Mouse (Mus musculus): ENCODE measurements around the gene Rps6kb2.
"Not testable (repeated sequence)": the region's sequence is repeated elsewhere in the genome, so short reads cannot be mapped to it uniquely, and the experiment has no call there.

Rps6kb2 gene

DNA sequence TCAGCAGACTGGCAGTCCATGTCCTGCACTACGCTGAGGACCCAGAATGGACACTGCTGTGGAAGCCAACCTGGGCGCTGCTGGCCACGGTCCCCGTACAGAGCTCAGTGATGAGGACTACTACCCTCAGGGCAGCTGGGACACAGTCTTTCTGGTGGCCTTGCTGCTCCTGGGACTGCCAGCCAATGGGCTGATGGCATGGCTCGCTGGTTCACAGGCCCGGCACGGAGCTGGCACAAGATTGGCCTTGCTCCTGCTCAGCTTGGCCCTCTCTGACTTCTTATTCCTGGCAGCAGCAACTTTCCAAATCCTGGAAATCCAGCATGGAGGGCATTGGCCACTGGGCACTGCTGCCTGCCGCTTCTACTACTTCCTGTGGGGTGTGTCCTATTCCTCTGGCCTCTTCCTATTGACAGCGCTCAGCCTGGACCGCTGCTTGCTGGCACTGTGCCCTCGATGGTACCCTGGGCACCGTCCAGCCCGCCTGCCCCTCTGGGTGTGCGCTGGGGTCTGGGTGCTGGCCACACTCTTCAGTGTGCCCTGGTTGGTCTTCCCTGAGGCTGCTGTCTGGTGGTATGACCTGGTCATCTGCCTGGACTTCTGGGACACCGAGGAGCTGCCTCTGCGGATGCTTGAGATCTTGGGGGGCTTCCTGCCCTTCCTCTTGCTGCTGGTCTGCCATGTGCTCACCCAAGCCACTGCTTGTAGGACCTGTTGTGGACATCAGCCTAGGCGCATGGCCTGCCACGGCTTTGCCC is 20.6 kb downstream of the Rps6kb2 start:
- no peak for ATAC-seq (ENCODE audit: low TSS enrichment)

DNA sequence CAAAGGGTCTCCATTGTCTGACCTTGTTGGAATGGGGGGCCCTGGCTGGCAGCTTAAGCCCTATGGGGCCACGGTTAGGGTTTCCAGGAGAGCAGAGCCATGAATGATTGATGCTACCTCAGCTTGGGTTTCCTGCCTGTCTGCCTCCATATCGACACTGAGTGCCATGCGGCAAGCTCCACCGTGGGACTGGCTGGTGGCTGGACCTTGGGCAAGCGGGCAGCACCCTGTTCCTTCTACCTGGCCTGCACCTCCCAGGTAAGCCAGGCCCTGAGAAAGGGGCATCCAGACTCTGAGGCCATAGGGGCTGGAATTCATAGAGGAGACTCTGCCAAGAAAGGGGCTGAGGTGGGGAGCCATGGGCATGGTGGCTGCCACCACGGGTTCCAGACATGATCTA is 23.0 kb downstream of the Rps6kb2 start:
- no peak for ATAC-seq (ENCODE audit: low TSS enrichment)

DNA sequence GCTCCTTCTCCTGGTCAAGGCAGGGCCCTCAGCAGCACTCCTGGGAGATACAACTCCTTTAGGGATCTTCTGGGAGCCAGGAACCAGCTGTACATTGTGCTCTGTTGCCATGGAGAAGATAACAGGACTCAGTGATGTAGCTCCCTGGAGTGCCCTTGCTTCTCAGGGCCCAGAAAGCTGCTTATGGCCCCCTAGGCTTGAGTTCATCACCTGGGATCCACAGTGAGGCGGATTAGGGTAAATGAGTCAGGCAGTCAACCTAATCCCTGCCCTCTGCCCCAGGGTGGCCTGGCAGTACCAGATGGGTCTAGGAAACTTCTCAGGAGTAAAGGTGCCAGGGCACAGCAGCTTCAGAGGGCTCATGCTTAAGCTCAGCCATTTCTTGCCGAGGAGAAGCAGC is 23.7 kb downstream of the Rps6kb2 start, which contains the start of gene Gpr152:
TSS of gene Gpr152 (plus strand) at position 342 of the 400 bp plus-strand sequence.
- ATAC-seq (ENCODE audit: low TSS enrichment) = no peak

DNA sequence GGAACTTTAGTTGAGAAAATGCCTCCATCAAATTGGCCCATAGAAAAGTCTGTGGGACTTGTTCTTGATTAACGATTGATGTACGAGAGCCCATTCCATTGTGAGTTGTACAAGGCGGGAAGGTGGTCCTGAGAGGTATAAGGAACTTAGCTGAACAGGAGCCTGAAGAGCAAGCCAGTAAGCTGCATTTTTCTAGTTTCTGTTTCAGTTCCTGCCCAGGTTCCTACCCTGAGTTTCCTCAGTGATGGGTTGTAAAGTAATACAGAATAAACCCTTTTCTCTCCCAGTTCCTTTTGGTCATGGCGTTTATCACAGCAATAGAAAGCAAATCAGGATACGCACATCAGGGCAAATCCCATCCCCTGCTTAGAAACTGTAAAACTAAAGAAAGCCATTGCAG is 25.2 kb downstream of the Rps6kb2 start:
- ATAC-seq (ENCODE audit: low TSS enrichment) = no peak

DNA sequence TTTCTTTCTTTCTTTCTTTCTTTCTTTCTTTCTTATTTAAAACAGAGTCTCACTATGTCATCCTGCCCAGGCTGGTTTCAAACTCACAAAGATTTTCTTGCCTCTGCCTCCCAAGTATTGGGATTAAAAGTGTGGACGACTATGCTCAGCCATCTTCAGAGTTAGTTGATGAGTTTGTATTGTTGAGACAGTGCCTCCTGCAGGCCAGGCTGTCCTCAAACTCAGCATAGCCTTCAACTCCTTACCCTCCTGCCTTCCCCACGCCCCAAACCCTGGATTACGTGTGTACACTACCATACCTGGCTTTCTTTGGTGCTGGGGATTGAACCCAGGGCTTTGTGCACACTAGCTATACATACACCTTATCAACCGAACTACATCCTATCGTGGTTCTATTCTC is 26.7 kb downstream of the Rps6kb2 start:
- ATAC-seq (ENCODE audit: low TSS enrichment) = no peak

DNA sequence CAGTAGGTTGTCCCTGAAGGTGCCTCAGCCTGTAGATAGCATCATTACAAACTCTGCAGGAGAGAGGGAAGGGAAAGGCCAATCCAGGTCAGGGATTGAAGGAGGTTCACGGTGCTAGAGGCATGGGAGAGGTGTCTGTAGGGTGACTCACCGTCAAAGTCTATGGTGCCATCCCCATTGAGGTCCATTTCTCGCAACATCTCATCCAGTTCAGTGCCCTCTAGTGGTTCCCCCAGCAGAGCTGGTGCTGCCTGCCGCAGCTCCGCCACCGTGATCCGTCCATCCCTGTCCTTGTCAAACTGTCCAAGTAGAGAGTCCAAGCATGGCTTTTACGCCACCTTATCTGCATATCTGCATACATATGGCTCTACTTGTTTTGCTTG is 27.2 kb downstream of the Rps6kb2 start:
- ATAC-seq (ENCODE audit: low TSS enrichment) = peak; percentile 27; the same call in 1 of the 2 replicates

DNA sequence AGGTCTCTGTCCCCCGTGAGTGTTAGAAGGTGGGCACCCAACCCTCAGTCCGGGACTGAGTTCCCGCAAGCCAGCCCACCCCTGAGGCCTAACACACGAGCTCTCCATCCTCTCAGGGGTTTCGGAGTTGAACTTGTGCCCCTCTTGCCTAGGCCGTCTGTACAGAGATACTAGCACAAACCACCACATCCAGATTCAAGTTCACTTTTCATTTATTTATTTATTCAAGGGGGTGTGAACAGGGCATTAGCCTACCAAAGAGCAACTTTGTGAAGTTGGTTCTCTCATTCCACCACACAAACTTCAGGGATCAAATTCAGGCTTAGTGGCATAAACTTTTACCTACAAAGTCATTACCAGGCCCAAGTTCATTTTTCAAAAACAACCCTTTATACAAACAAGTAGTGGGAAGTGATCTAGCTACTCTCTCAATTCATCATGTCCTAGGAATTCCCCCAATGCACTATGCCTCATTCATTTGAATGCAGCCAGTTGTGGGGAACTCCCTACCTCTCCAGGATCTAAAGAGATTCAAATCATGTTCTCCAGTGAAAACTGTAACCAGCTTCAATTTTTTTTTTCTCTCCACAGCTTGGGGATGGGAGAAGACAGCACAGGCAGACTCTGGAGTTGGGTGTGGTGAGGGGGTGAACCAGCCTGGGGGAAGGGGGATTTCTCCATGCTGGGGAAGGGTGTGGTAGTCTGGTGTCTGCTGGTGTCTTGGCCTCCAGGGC is 27.8 kb downstream of the Rps6kb2 start:
- ATAC-seq (ENCODE audit: low TSS enrichment) = not testable (repeated sequence)

DNA sequence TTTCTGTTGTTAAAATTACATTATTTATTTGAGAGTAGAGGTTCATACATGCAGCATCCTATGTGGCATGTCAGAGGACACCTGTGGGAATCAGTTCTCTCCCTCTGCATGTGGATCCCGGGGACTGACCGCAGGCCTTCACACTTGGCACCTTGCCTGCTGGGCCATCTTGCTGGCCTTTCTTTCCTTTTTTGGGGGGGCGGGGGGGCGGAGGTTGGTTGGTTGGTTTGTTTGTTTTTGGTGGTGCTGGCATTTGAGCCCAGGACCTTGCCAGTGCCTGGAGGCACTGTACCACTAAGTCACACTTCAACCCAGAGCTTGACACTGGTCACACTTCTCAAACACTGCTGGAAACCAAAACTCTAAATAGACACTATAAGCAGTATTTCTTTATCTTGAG is 28.8 kb downstream of the Rps6kb2 start:
- no peak for ATAC-seq (ENCODE audit: low TSS enrichment)

DNA sequence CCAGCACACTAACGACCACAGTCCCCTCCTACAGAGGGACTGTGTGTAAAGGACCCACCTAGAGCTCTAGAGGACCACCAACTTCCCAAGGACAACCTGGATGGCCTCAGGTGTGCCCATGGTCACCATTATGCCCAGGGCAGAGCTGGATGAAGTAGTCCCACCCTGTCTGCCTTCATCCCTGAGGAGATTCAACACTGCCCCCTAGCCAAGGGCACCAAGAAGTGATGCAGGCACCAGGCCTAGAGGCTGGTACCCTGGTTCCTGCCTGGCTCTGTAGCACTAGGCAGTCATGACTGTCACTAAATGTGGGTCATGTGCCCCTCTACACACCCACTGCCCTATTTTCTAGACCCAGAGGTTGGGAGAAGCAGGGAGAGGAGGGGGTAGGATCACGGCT is 31.4 kb downstream of the Rps6kb2 start:
- no peak for ATAC-seq (ENCODE audit: low TSS enrichment)

DNA sequence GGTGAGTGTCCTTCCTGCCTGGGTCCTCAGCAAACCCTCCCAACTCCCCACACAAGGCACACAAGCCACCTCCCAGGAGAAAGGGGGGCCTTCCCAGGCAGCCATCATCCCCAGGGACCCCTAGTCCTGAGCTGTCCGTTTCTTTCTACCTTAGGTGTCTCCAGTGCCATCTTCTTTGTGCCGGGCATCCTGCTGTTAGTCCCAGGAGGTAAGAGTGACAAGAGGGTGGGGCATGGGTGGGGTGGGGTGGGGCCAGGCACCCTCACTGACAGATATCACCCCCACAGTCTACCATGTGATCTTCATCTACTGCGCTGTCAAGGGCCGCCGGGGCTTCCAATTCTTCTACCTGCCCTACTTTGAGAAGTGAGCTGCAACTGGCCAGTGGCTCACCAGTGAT is 32.1 kb downstream of the Rps6kb2 start:
- ATAC-seq (ENCODE audit: low TSS enrichment) = no peak

DNA sequence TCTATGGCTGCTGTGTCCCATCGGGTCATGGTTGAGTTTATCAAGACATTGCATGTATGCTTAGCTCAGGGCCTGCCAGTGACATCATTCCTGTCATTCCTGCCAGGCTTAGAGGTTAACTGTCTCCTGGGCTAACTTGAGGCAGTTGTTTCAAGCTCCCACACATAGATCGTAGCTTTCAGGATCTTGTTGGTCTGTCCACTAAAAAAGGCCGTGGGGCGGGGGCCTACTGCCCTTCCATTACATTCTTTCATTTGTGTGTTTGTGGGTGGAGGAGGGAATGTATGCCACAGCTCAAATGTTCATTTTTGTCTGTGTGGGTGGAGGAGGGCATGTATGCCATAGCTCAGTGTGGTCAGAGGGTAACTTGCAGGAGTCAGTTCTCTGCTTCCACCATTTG is 33.0 kb downstream of the Rps6kb2 start:
- no peak for ATAC-seq (ENCODE audit: low TSS enrichment)

DNA sequence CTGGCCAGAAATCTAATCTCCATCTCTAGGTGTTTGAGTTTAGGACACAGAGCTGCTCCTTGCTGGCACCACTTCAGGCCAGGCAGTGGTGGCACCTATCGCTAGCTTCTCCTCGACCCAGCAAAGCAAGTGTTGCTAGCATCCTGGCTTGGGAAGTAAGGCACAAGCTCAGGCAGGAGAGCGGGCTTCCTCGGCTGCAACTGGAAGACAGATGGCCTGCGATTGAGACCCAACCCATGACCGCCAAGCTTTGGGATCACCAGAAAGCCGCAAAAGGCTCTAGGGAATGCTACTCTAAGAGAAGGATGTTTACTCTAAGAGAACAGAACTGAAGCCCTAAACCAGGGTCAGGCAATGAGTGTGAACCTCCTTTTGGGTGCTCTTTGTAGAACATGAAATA is 33.7 kb downstream of the Rps6kb2 start:
- ATAC-seq (ENCODE audit: low TSS enrichment) = no peak

DNA sequence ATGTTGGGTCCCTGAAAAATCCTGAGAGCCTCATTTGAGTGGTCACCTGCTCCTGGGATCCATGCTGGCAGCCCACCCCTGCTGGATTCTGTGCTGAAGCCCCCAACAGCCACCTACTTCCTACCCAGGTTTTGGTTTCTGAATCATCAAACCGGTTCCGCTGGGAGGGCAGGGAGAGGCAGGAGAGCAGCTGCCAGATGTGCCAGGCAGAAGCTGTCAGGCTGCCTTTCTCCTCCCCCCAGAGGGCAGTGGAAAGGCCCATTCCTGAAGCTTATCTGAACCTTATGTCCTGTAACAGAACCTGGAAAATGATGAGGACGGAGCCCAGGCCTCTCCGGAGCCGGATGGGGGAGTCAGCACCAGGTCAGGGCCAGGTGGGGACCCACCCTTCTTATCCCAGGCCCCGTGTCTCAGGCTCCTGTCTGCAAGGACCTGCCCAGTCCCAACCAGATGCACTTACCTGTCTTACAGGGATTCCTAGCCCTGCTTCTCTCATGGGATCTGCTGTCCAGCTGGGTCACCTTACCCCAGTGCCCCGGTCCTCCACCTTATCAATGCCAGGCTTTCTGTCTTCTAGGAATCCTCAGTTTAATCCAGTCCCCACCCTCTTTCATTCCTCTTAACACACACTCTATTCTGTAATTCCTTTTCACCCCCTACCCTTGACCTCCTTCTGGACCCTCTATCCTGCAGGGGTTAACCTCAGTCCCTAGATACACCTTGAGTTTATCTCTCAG is 36.2 kb downstream of the Rps6kb2 start:
- ATAC-seq (ENCODE audit: low TSS enrichment) = no peak

DNA sequence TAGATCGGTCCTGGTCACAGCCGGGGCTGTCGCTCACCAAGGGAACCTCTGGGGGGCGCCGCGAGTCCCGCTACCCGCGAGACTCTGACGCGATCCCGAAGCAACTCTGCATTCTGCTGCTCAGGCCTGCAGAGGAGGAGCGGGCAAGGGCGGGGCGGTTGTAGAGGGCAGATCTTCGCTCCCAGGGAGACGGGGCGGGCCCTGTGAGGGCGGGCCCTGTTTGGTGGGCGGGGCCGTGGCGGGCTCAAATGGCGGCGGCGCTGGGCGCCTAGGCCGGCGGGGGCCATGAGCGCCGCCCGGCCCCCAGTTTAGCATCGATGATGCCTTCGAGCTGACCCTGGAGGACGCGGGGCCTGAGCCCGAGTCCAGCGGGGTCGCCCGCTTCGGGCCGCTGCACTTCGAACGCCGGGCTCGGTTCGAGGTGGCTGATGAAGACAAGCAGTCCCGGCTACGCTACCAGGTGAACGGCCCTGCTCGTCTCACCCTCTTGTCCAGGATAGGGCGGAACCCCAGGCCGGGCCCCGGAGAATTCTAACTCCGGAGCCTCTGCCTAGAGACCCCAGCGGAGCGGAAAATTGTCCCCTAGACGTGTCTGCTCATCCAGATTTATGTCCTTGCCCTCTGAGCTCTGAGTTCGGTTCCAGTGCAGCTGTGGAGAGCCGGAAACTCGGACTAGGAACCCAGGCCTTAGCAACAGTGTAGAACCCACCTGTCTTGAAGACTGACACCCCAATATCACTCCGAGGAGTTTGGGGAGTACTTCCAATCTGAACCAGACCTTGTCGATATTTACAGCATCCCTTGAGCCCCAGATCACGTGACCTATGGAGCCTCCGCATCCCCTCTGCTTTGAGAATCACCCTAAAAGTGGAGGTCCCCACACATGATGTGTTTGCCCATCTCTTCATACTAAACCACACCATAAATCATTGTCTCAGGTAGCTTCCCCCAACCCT is 37.1 kb downstream of the Rps6kb2 start, which contains the start of gene Aip:
TSS of gene Aip (minus strand) at position 118 of the 956 bp plus-strand sequence.
- peak; percentile 82 for ATAC-seq (ENCODE audit: low TSS enrichment)

DNA sequence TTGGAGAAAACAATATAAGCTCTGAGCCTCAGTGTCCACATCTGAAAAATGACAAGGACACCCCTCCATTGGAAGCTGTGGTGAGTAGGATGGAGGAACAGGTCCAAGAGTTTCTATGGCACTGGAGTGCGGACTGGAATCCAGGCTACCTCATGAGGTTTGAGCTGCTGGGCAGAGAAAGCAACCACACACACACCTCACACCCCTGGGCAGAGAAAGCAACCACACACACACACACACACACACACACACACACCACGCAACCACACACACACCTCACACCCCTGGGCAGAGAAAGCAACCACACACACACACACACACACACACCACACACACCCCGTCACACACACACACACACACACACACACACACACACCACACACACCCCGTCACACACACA is 37.9 kb downstream of the Rps6kb2 start:
- not testable (repeated sequence) for ATAC-seq (ENCODE audit: low TSS enrichment)

DNA sequence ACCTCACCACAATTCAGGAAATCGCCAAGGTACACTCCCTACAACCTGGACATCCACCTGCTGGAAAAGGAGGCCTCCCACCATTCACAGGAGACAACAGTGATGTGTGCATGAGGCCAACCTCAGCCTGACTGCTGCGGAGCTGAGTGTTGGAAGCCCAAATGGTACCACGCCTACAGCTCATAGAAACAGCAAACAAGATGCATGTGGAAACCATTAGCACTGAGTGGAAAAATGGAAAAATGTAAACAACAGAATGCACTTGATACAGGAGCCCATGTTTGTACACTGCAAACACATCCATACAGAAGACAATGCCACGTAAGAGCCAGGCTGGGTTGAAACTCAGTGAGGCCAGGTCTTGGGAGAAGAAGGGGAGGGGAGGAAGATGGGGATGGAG is 38.7 kb downstream of the Rps6kb2 start:
- no peak for ATAC-seq (ENCODE audit: low TSS enrichment)

DNA sequence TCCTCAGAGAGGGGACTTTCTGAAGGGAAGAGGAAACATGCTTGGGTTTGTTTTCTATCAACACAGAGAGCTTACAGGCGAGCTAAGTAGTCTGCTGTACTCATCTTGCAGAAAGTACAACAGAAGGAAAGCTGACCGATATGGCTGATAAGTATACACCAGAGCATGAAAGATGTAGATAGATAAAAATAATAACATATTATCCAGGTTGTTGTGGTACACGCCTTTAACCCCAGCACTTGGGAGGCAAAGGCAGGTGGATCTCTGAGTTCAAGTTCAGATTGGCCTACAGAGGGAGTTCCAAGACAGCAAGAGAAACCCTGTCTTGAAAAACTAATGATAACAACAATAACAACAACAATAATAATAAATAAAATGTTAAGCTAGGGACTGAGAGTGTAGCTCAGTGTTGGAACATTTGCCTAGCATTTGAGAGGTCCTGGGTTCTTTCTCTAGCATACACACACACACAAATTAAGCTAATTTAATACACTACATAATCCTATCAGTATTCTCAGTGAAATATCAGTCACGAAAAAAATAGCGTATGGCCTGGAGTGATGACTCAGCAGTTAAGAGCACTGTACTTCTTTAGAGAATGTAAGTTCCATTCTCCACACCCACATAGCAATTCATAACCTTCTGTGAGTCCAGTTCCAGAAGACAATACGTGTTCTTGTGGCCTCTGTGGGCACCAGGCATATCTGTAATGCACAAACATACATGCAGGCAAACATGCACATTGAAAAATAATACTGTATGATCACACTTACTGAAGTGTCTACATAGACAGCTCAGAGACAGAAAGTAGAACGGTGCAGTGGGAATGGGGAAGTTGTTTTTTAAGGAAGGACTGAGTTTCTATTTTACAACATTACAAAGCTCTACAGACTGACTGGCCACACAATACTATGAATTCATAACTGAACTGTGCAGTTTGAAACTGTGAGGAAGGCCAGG is 40.5 kb downstream of the Rps6kb2 start:
- ATAC-seq (ENCODE audit: low TSS enrichment) = no peak

DNA sequence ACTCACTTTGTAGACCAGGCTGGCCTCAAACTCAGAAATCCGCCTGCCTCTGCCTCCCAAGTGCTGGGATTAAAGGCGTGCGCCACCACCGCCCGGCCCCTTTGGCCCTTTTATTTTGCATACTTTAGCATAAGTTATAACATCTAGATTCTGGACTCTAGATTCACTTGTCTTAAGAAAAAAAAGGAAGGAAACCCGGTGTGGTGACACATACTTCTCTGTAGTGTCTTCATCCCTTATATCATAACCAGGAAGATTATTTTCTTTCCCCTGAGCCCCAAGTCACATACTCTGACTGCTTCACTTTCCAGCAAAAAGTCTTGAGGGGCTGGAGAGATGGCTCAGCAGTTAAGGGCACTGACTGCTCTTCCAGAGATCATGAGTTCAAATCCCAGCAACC is 41.3 kb downstream of the Rps6kb2 start:
- ATAC-seq (ENCODE audit: low TSS enrichment) = not testable (repeated sequence)

DNA sequence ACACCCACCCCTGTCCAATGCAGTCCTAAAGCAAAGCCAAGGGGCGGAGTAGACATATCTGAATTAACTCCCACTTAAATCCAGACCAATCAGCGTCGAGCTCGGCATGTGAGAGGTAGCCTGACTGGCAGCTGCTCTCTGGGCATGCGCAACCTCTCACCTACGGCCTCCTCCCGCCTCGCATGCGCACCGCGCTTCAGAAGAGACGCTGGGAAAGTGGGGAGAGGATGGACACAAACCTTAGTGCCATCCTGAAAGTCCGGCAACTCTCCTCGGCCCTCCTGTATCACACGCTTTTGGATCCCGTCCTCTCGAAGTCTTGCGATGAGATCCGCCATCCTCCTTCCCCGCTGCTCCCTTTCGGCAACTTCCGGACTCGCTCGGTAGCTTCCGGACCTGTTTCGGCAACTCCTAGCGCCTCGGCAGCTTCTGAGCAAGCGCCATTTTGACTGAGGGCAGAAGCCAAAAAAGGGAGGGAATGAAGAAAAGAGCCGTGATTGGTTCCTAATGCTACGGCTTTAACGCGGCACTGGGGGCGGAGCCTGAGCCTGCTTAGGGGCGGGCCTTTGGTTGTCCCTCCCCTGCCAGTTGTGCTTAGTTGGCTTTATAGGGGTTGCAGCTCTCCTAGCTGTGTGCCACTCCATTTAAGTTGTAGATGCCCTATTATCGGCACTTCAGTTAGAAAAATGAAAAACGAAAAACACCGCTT is 41.9 kb downstream of the Rps6kb2 start:
- peak; percentile 73 for ATAC-seq (ENCODE audit: low TSS enrichment)

DNA sequence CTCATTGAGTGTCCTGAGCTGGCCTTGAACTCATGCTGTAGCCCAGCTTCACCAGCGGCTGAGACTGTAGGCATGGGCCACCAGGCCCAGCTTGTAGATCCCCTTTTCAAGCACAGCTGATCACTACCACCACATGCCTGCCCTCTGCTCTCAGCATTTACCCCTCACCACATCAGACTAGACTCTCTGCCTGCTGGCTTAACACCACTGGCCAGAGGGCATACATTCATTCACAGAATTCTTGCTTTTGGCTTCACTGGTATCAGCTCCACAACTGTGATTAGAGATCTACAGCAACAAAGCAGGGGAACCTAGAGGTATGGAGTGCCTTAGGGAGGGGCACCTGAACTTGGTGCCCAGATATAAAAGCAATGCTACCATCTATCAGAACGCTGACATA is 42.7 kb downstream of the Rps6kb2 start:
- peak; percentile 4; the same call in 1 of the 2 replicates for ATAC-seq (ENCODE audit: low TSS enrichment)

All from frontal cortex, adult (tissue).